Mouse (Mus musculus) A20 (cell line): Measurements from ENCODE around the gene Pcnt.

ENCODE experiments used
- DNase-seq: peaks from one replicate; pipeline ENCODE4 v3.0.0-alpha.2; 2011; ENCODE audit warnings: low read depth, low spot score

The Pcnt gene

GRCm38 (mm10) chr10:76408520-76408919 is 34.1 kb downstream of the Pcnt start:
- DNase-seq = no peak

DNA sequence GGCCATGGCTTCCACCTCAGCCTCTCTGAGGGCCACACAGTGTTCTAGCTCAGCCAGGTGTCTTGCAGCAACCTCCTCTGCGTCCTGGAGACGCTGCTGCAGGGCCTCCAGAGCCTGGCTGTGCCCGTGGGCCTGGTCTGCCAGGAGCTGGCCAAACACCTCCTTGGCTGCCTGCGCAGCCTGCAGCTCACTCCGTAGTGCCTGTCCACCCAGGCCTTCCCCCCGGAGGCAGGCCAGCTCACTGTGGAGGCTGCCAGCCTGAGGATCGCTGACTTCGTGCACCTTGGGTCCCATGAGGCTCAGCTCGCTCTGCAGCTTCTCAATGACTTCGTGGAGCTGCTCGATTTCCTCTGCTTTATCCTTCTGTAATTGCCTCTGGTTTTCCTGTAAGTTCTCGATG is 50.0 kb downstream of the Pcnt start:
- no peak for DNase-seq

DNA sequence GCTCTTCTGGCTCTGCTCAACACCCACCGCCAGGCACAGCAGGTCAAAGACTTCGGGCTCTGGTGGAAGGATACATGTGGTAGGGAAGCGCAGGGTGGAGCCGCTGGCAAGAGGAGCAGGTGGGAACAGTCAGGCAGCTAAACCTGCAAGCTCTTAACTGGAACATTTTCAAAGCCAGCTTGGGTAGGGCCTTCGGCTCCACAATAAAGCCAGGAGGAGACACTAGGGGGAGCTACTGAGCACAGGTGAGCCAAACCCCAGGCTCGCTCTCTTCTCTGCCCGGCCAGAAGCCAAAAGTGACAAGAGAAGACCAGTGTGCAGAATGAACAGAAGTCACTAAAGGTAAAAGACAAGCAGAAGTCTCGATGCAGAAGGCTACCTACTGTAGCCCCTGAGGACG is 50.8 kb downstream of the Pcnt start:
- peak; percentile 40 for DNase-seq

- no peak for DNase-seq
Measured at GRCm38 (mm10) chr10:76391166-76391565, 51.4 kb downstream of the Pcnt start.

- DNase-seq = no peak
Measured at GRCm38 (mm10) chr10:76374981-76375380, 67.6 kb downstream of the Pcnt start.

- DNase-seq = no peak
Measured at GRCm38 (mm10) chr10:76371736-76372135, 70.8 kb downstream of the Pcnt start.

DNA sequence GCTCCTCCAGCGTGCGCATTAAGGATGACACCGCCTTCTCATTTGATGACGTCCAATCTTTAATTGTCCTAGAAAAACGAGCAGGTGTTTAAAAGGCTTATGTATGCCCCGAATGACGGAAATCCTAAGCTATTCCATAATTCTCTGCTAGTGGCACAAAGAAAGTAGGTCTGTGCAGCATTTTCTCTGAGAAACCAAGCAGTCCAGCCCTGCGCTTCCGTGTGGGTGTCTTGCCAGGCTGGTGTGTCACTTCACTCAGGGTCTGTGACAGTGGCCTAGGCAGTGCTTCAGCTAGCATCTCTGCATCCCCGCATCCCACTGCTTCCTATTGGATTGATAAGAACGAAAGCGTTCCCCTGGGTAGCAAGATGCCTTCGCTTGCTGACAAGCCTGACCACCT is 73.8 kb downstream of the Pcnt start:
- no peak for DNase-seq

GRCm38 (mm10) chr10:76363233-76363632 is 79.4 kb downstream of the Pcnt start:
- DNase-seq = no peak

GRCm38 (mm10) chr10:76358468-76358867 is 84.1 kb downstream of the Pcnt start:
- DNase-seq = no peak

DNA sequence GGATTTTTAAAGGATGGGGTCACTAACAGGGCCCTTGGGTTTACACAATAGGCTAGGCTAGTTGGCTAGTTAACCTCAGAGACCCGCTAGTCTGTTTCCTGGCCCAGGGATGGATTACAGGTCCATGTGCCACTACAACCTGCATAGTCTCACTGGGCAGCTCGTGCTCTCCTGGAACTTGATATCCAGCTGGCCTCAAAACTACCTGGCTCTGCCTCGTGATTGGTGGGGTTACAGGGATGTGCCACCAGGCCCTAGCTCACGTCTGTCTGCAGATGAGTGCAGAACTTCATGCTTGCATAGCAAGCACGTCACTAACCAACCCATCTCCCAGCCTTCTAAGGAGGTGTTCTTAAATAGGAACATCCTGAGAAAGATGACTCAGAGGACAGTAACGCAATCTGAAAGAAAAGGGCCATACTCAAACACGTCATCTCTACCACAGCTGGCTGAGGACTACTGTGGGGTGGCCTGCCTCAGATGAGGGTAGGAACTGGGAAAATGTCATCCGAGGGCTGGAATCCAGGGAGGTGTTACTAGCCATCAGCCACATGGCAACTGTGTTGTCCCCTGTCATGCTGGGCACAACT is 85.2 kb downstream of the Pcnt start:
- no peak for DNase-seq

DNA sequence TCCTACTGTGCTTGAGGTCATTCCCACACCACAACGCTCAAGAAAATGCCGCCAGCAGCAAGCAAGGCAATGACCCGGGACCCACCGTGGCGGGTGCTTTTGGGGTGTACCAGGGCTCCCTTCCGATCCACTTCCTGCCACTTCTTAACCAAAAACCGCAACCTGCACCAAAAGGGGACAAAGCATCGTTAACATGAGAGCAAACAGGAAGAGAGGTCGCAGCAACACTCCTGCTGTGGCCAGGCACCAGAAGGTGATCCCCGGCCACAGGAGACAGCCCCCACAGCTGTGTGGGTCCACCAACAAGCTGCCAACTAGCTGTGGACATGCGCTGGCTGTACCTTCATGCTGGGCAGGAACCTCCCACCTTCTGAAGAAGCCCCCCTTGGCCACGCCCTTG is 87.6 kb downstream of the Pcnt start:
- no peak for DNase-seq

- no peak for DNase-seq
Measured at GRCm38 (mm10) chr10:76353986-76354385, 88.6 kb downstream of the Pcnt start.

DNA sequence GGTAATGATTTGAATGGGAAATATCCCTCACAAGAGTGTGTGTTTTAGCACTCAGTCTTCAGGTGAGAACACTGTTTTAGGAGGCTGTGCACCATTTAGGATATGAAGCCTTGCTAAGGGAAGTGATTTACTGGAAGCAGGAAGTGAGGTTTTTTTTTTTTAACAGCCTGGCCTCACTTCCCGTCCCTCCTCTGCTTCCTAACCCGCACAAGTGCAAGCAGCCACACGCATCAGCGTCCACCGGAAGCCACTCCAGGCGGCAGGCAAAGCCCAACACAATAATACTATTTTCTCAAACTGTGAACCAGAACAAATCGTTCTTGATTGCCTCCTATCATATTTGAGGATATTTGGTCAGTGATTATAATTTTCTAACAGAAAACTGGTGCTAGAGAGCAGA is 90.6 kb downstream of the Pcnt start:
- DNase-seq = no peak

DNA sequence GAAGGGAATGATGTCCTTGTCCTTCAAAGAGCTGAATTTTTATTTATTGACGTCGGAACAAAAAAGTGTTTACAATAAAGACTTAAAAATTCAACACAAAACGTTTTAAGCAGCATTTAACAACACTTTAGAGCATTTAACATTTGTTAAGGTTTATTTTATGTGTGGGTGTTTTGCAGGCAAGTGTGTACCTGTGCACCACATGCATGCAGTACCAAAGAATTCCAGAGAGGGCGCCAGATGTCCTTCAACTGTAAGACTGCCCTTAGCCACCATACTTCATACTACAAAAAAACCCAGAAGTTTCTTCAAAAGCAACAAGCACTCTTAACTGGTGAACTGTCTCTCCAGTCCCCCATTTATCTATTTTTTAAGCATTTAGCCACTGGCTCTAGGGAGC is 96.0 kb downstream of the Pcnt start:
- peak; percentile 87 for DNase-seq

GRCm38 (mm10) chr10:76346043-76346491 is 96.5 kb downstream of the Pcnt start:
- peak; percentile 83 for DNase-seq

GRCm38 (mm10) chr10:76345540-76345902 is 97.1 kb downstream of the Pcnt start:
- no peak for DNase-seq

DNA sequence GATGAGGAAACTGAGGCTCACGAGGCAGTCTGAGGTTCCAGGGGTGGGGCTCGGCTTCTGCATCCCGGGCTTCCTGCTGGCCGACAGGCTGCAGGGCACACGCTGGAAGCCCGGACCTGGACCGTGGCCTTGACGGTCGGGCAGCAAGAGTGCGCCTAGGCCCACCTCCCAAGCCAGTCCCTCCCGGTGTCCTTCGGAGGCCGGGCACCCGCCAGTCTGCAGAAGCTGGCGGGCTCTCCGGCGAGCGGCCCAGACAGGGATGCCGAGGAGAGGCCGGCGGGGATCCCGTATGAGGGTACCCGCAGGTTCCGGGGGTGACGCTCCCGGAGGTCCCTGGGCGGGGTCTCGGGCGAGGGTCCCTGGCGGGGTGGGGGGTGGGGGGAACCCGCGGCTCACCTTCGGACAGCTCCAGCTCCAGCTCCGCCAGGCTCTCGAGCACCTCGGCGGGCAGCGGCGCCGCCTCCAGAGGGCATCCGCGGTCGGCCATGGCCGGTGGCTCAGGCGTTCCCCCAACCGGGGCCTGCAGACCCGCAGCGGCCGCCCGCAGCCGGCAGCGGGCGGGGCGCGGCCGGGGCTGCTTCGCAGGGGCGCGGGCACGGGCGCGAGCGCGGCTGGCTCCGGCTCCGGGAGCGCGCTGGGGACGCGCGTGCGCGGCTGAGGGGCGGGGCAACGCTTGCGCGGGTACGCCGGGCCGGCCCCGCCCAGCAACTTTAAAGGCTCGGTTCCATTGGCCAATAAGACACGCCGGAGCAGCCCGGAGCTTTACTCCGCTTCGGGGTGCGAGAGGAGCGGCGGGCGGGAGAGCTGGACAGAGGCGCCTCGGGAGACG is 97.7 kb downstream of the Pcnt start, which contains the start of gene Dip2a:
TSS of gene Dip2a (minus strand) at position 581 of the 829 bp plus-strand sequence.
- DNase-seq = peak; percentile 92

GRCm38 (mm10) chr10:76334350-76334749 is 108.2 kb downstream of the Pcnt start:
- DNase-seq = no peak

- DNase-seq = no peak
Measured at GRCm38 (mm10) chr10:76332040-76332439, 110.5 kb downstream of the Pcnt start.

- DNase-seq = no peak
Measured at GRCm38 (mm10) chr10:76329093-76329492, 113.5 kb downstream of the Pcnt start.

DNA sequence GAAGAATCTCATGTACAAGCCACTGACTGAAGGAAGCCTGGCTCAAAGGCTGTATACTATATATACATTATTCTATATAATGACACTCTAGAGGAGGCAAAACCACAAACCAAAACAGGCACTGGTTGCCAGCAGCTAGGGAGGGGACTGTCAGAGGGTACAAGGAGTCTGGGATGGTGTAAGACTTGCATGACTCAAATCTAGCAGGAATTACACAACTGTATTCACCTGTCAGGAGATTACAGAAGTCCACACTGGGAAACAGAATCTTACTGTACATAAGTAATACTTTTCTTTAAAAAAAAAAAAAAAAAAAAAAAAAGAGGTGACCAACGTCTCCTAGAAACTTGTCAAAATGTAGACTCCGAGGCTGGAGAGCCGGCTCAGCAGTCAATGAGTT is 114.0 kb downstream of the Pcnt start:
- no peak for DNase-seq

GRCm38 (mm10) chr10:76326304-76327006 is 116.1 kb downstream of the Pcnt start:
- DNase-seq = peak; percentile 55

GRCm38 (mm10) chr10:76317623-76318022 is 125.0 kb downstream of the Pcnt start:
- no peak for DNase-seq
